Mouse (Mus musculus) liver, embryonic 14.5 days (tissue): ENCODE data around the gene Elk3. TPM values are rescaled to one million over a fixed set of nuclear protein-coding genes. Genes with fewer than 3 reads are reported as not detected.

Experiments
- ATAC-seq: fragments of 200-750 bp; cut with Nextera tagmentation; 2 replicates; pipeline ENCODE4 v1.8.0; 2017; ENCODE audit warnings: moderate number of reproducible peaks, mild to moderate bottlenecking, moderate library complexity; ENCODE audit not compliant: insufficient read depth
- DNase-seq, 3 experiments: peaks; one replicate each; pipeline ENCODE4 v3.0.0-alpha.2; 2012 to 2013; ENCODE audit warnings: low read depth in 3 of 3, low spot score in 3 of 3
- H3K27ac ChIP-seq: fragments of 300-500 bp; sonication (generic); 2 replicates; pipeline ENCODE4 v1.5.1; 2014; ENCODE audit warnings: moderate library complexity, mild to moderate bottlenecking, control low read depth, inconsistent platforms
- H3K27me3 ChIP-seq: fragments of 300-500 bp; sonication (generic); 2 replicates; pipeline ENCODE4 v1.6.1; 2014; ENCODE audit warnings: mild to moderate bottlenecking, low read length, moderate library complexity; ENCODE audit not compliant: control insufficient read depth, insufficient read depth
- H3K36me3 ChIP-seq: fragments of 300-500 bp; sonication (generic); replicated peaks from 2 replicates; pipeline ENCODE4 v1.6.1; 2014; ENCODE audit warnings: low read depth; ENCODE audit not compliant: control insufficient read depth, insufficient read depth
- H3K4me1 ChIP-seq, 2 experiments: fragments of 200-500 bp in 1 of 2; fragments of 300-500 bp in 1 of 2; sonication (generic) in 1 of 2; replicated peaks; 2 replicates each; pipeline ENCODE4 v1.6.1; 2012 to 2014; ENCODE audit warnings: antibody characterized with exemption in 1 of 2, inconsistent platforms in 1 of 2, low read length in 1 of 2; ENCODE audit not compliant: control insufficient read depth in 2 of 2, insufficient read depth in 2 of 2
- H3K4me2 ChIP-seq: fragments of 300-500 bp; sonication (generic); 2 replicates; pipeline ENCODE4 v1.6.1; 2014; ENCODE audit warnings: low read depth, mild to moderate bottlenecking, control low read depth, moderate library complexity
- H3K4me3 ChIP-seq, 2 experiments: fragments of 200-500 bp in 1 of 2; fragments of 300-500 bp in 1 of 2; sonication (generic) in 1 of 2; 2 replicates each; pipeline ENCODE4 v1.5.1; 2012 to 2014; ENCODE audit warnings: low read depth in 2 of 2, low read length in 2 of 2, mild to moderate bottlenecking in 2 of 2, control low read depth in 1 of 2, inconsistent platforms in 1 of 2, moderate library complexity in 1 of 2; ENCODE audit not compliant: insufficient read depth in 1 of 2
- H3K9ac ChIP-seq: fragments of 300-500 bp; sonication (generic); replicated peaks from 2 replicates; pipeline ENCODE4 v1.6.1; 2014; ENCODE audit warnings: mild to moderate bottlenecking, control low read depth, moderate library complexity
- H3K9me3 ChIP-seq: fragments of 300-500 bp; sonication (generic); 2 replicates; pipeline ENCODE4 v1.6.1; 2016; ENCODE audit warnings: low read length, mixed read lengths; ENCODE audit not compliant: control insufficient read depth
- CTCF ChIP-seq: IDR thresholded peaks from 2 replicates; pipeline ENCODE4 v1.5.1; 2016; ENCODE audit warnings: antibody characterized with exemption, low read depth, control low read depth
- EP300 ChIP-seq: IDR thresholded peaks from 2 replicates; pipeline ENCODE4 v1.6.1; 2016; ENCODE audit warnings: antibody characterized with exemption, low read depth
- WGBS: fragments of 180-500 bp; shearing (Covaris S2); extraction: QIAGEN DNeasy Blood & Tissue Kit; methylation state at CpG from one replicate; pipeline ENCODE4 v1.1.7; 2014; ENCODE audit not compliant: insufficient replicate concordance; 5-methylcytosine and 5-hydroxymethylcytosine counted together
- polyA plus RNA-seq, 2 experiments: library from polyadenylated mRNA; depleted of rRNA in 1 of 2; stranded (reverse) in 1 of 2; unstranded in 1 of 2; fragments of >200 nt; fragmentation: Nextera tagmentation in 1 of 2; extraction: Ambion mirVana in 1 of 2; gene quantifications; 2 replicates each; pipeline versions ENCODE4 v1.2.1 to v1.2.3; 2012 to 2014

Gene Elk3
- polyA plus RNA-seq, 2 experiments, result 4.0 to 4.6 TPM

GRCm38 (mm10) chr10:93214251-93214650 is 96.7 kb downstream of the Elk3 start:
- TF ChIP-seq CTCF (no peak), EP300 (no peak)
- H3K9me3 ChIP-seq, result no peaks in the 10 kb centered on the region
- no peak overlapping the region for H3K9ac ChIP-seq
- DNase-seq (no peak), ATAC-seq (no peak)
- H3K4me3 ChIP-seq, result no peak overlapping the region
- no peak overlapping the region for H3K4me2 ChIP-seq
- H3K4me1 ChIP-seq, result peaks cover 0 to 6% of the 10 kb centered on the region in 2 experiments; a peak in 2 of 4 replicates
- H3K27me3 ChIP-seq, result no peaks in the 10 kb centered on the region
- peaks cover 53% of the 10 kb centered on the region for H3K36me3 ChIP-seq
- H3K27ac ChIP-seq, result no peak overlapping the region
- WGBS, result 61% methylated on average over 4 of the region's 4 CpGs

GRCm38 (mm10) chr10:93213339-93213738 is 97.6 kb downstream of the Elk3 start:
- Histone ChIP-seq H3K9me3 (no peaks in the 10 kb centered on the region), H3K9ac (no peak overlapping the region), H3K4me1 (peaks cover 0 to 6% of the 10 kb centered on the region in 2 experiments; a peak in 2 of 4 replicates), H3K27ac (no peak overlapping the region), H3K27me3 (no peaks in the 10 kb centered on the region), H3K4me3 (no peak overlapping the region), H3K36me3 (peaks cover 55% of the 10 kb centered on the region), H3K4me2 (no peak overlapping the region)
- ATAC-seq (no peak), DNase-seq (no peak)
- 70% methylated on average over 7 of the region's 7 CpGs for WGBS
- no peak for TF ChIP-seq EP300
- no peak for TF ChIP-seq CTCF

- ATAC-seq (no peak), DNase-seq (no peak)
- 73% methylated on average over 2 of the region's 2 CpGs for WGBS
- no peaks in the 10 kb centered on the region for H3K9me3 ChIP-seq
- TF ChIP-seq EP300 (no peak), CTCF (no peak)
- no peak overlapping the region for H3K4me2 ChIP-seq
- no peak overlapping the region for H3K27ac ChIP-seq
- peaks cover 54% of the 10 kb centered on the region for H3K36me3 ChIP-seq
- H3K27me3 ChIP-seq, result no peaks in the 10 kb centered on the region
- H3K4me3 ChIP-seq, result no peak overlapping the region
- H3K4me1 ChIP-seq, result peaks cover 0 to 6% of the 10 kb centered on the region in 2 experiments; a peak in 2 of 4 replicates
- no peak overlapping the region for H3K9ac ChIP-seq
Observed at GRCm38 (mm10) chr10:93212699-93213098, 98.2 kb downstream of the Elk3 start.

- 70% methylated on average over 5 of the region's 5 CpGs for WGBS
- Histone ChIP-seq H3K27ac (no peak overlapping the region), H3K4me1 (peaks cover 0 to 7% of the 10 kb centered on the region in 2 experiments; a peak in 2 of 4 replicates), H3K4me3 (no peak overlapping the region), H3K9ac (no peak overlapping the region), H3K9me3 (no peaks in the 10 kb centered on the region), H3K27me3 (no peaks in the 10 kb centered on the region), H3K36me3 (peaks cover 12% of the 10 kb centered on the region), H3K4me2 (no peak overlapping the region)
- ATAC-seq, result no peak
- DNase-seq, result no peak
- TF ChIP-seq CTCF (no peak), EP300 (no peak)
Observed at GRCm38 (mm10) chr10:93207176-93207575, 103.8 kb downstream of the Elk3 start.

- H3K4me1 ChIP-seq, result peaks cover 0 to 12% of the 10 kb centered on the region in 2 experiments; a peak in 2 of 4 replicates
Observed at GRCm38 (mm10) chr10:93205287-93205956, 105.5 kb downstream of the Elk3 start.

More at GRCm38 (mm10) chr10:93205287-93205956, 105.5 kb downstream of the Elk3 start:
- Histone ChIP-seq H3K27me3 (no peaks in the 10 kb centered on the region), H3K27ac (no peak overlapping the region), H3K4me3 (no peak overlapping the region), H3K9ac (no peak overlapping the region), H3K36me3 (peaks cover 6% of the 10 kb centered on the region), H3K9me3 (no peaks in the 10 kb centered on the region), H3K4me2 (no peak overlapping the region)
- DNase-seq, result no peak
- WGBS, result 82% methylated on average over 4 of the region's 4 CpGs
- TF ChIP-seq CTCF (no peak), EP300 (no peak)
- no peak for ATAC-seq
